Mouse (Mus musculus): ENCODE measurements around the gene Pstpip1. TPM values are rescaled to one million over a fixed set of nuclear protein-coding genes. Genes with fewer than 3 reads are reported as not detected.
A peak's percentile ranks its signal among the peaks of the same experiment; 100 is the strongest.

The Pstpip1 gene
- polyA plus RNA-seq, 1 experiment: 5.0 TPM

DNA sequence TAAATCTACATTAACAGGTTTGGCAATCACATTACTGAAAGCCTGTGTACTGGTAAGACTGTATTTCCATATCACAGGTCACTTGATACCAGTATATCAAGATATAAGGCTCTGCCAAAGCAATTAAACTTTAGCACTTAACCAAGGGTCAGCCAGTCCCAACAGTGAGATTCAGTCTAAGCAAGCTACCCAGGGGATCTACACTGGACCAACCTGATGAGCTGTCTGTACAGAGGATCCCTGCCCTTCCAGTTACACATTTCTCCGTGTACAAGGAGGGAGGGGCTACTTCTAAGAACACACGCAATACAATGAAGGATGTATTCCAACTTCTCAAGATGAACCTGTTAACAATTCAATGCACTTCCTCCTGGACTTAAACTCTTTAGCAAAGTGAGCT, 68.3 kb downstream of the Pstpip1 start:
- no peaks in the 10 kb centered on the region for H3K27me3 ChIP-seq (ENCODE audit: control insufficient read depth, insufficient read depth, low read length)
- 40% methylated on average over 2 of the region's 2 CpGs for WGBS

DNA sequence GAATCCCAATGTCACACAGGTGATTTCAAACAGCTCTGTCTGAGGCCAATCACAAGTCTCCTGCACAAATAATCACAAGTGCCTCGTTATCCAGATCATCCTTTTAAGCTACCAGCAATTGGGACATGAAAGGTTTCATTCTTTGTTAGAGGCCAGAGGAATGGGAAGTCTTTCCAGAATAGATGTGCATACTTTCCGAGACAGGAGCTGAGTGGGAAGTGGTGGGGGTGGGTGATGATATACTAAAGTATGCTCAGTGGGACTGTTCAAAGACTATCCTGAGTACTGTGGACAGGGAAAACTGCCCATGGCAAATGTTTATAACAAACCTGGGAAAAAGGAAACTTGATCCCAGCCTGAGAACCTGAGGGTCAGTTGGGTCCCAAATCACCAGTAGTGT, 69.7 kb downstream of the Pstpip1 start:
- Histone ChIP-seq H3K27me3 (ENCODE audit: control insufficient read depth, insufficient read depth, low read length) (no peaks in the 10 kb centered on the region), H3K4me3 (replicated peaks; ENCODE audit: insufficient read depth, low read depth, low read length) (no peak overlapping the region), H3K27ac (ENCODE audit: insufficient read depth, low read length) (no peak overlapping the region), H3K4me1 (ENCODE audit: control insufficient read depth, insufficient read depth, low read length) (no peaks in the 10 kb centered on the region; the same call in 1 of the 2 replicates)
- DNase-seq: no peak
- no peak for TF ChIP-seq POLR2A (IDR thresholded peaks at IDR 0.05; ENCODE audit: borderline replicate concordance, insufficient read depth, low read length)
- no peak for TF ChIP-seq CTCF (IDR thresholded peaks at IDR 0.05; ENCODE audit: borderline replicate concordance, insufficient read depth, low read depth, low read length)
- WGBS: 26% methylated on average over 2 of the region's 2 CpGs

More for the DNA sequence above, 68.3 kb downstream of the Pstpip1 start:
- TF ChIP-seq POLR2A (IDR thresholded peaks at IDR 0.05; ENCODE audit: borderline replicate concordance, insufficient read depth, low read length) (no peak), CTCF (IDR thresholded peaks at IDR 0.05; ENCODE audit: borderline replicate concordance, insufficient read depth, low read depth, low read length) (no peak)
- Histone ChIP-seq H3K4me1 (ENCODE audit: control insufficient read depth, insufficient read depth, low read length) (no peaks in the 10 kb centered on the region; the same call in 1 of the 2 replicates), H3K4me3 (replicated peaks; ENCODE audit: insufficient read depth, low read depth, low read length) (no peak overlapping the region), H3K27ac (ENCODE audit: insufficient read depth, low read length) (no peak overlapping the region)
- no peak for DNase-seq

DNA sequence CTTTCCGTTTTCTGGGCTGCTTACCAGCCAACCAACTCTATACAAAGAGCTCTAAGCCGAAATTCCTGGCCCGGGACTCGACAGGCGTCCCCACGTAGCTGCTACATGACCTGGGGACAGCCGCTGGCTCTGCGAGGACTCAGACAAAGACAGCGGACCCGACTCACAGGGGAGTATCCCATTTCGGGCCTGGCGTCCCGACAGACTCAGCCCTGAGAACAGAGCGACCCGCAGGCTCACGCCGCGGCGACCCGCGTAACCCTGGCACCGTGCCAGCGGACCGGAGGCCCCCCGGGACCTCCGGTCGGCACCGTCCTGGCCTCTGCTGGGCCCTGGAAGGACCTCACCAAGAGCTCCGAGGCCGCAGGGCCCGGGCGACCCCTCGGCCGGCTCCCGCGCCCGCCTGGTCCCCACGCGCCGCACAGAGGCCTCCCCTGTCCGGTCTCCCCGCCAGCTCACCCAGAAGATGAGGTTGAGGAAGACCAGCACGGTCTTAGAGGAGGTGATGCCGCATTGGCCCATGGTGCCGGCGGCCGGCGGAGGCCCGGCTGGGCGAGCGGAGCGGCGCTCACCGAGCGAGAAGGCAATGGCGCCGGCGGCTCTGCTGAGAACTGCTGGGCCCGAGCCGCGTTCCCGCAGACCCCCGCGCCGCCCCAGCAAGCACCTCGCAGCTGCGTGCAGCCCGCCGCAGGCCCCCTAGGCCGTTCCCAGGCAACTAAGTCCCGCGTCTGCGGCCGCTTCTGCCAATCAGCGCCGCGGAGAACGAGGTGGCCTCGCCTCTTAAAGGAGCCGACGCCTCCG, 70.8 kb downstream of the Pstpip1 start:
- under 1% methylated on average over 82 of the region's 82 CpGs for WGBS
- H3K27ac ChIP-seq (ENCODE audit: insufficient read depth, low read length): peak overlapping the region; percentile 78
- H3K4me3 ChIP-seq (replicated peaks; ENCODE audit: insufficient read depth, low read depth, low read length): peak overlapping the region; percentile 74
- no peaks in the 10 kb centered on the region; the same call in 1 of the 2 replicates for H3K4me1 ChIP-seq (ENCODE audit: control insufficient read depth, insufficient read depth, low read length)
- peak; percentile 91 to 92 for DNase-seq
- H3K27me3 ChIP-seq (ENCODE audit: control insufficient read depth, insufficient read depth, low read length): no peaks in the 10 kb centered on the region
- peak; percentile 57; the same call in 1 of the 2 replicates for TF ChIP-seq POLR2A (IDR thresholded peaks at IDR 0.05; ENCODE audit: borderline replicate concordance, insufficient read depth, low read length)
- no peak for TF ChIP-seq CTCF (IDR thresholded peaks at IDR 0.05; ENCODE audit: borderline replicate concordance, insufficient read depth, low read depth, low read length)

DNA sequence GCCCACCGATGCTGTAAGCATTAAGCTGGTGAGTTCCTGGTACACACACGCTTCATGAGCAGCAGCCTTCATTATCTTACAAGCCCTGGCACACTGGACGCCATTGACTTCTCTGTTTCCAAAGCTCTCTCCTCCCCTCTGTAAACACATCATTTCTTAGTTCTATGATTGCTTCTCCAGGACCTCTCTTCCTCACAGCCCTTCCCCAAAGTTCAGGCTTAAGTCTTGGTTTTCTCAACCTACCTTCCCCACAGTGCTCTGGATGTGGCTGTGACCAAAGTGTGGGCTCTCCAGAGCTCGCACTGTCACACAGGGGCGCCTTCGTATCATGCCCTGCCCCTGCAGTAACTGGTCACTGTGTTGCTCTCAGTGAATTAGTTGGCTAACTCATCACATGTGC, 75.6 kb downstream of the Pstpip1 start, which contains the start of gene Tspan3:
Gene Tspan3, minus strand, starts transcription at position 101 of the 400 bp plus-strand sequence.
- TF ChIP-seq CTCF (IDR thresholded peaks at IDR 0.05; ENCODE audit: borderline replicate concordance, insufficient read depth, low read depth, low read length): no peak
- TF ChIP-seq POLR2A (IDR thresholded peaks at IDR 0.05; ENCODE audit: borderline replicate concordance, insufficient read depth, low read length): no peak
- DNase-seq: no peak
- WGBS: 92% methylated on average over 6 of the region's 6 CpGs
- H3K4me1 ChIP-seq (ENCODE audit: control insufficient read depth, insufficient read depth, low read length): no peaks in the 10 kb centered on the region
- no peaks in the 10 kb centered on the region for H3K27me3 ChIP-seq (ENCODE audit: control insufficient read depth, insufficient read depth, low read length)
- no peak within 1 kb of the TSS for H3K4me3 ChIP-seq (replicated peaks; ENCODE audit: insufficient read depth, low read depth, low read length)
- H3K27ac ChIP-seq (ENCODE audit: insufficient read depth, low read length): no peak within 1 kb of the TSS

DNA sequence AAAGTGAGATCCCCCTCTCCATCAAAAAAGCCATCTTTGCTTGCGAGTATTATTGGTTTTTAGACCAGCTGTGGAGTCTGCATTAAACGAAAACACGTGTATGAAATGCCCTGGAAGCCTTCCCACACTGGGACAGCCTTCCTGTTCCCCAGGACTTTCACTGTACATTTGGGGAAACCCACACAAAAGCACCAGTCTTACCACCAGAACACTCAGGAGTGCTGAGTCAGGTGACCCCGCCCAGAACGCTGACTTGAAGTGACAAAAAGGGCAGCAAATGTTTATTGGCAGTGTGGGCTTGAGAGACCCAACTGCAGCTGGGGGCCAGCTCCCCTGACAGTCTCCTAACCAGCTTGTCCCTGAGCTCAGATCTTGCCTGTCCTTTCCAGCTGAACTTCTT, 76.4 kb downstream of the Pstpip1 start:
- TF ChIP-seq POLR2A (IDR thresholded peaks at IDR 0.05; ENCODE audit: borderline replicate concordance, insufficient read depth, low read length): no peak
- no peak for TF ChIP-seq CTCF (IDR thresholded peaks at IDR 0.05; ENCODE audit: borderline replicate concordance, insufficient read depth, low read depth, low read length)
- no peak overlapping the region for H3K4me3 ChIP-seq (replicated peaks; ENCODE audit: insufficient read depth, low read depth, low read length)
- no peak overlapping the region for H3K27ac ChIP-seq (ENCODE audit: insufficient read depth, low read length)
- no peaks in the 10 kb centered on the region for H3K4me1 ChIP-seq (ENCODE audit: control insufficient read depth, insufficient read depth, low read length)
- DNase-seq: no peak
- 62% methylated on average over 5 of the region's 5 CpGs for WGBS
- H3K27me3 ChIP-seq (ENCODE audit: control insufficient read depth, insufficient read depth, low read length): no peaks in the 10 kb centered on the region

DNA sequence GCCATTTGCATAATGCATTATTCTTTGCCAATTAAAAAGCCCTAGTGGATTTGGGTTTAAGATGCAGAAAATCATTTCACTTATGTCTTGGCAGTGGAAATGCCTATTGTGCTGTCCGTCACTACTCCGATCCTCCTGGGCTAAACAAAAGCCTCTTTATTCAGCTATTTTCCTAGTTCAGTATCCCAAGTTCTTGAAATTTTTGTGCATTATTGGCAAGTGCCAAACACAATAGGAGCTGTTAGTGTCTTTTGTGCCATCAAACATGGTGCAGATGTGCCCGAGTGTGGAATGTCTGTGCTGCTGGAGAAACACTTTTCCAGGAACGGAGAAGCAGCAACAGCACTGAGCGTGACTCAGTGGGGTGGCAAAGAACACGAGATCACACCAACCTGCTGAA, 77.9 kb downstream of the Pstpip1 start:
- no peak overlapping the region for H3K4me3 ChIP-seq (replicated peaks; ENCODE audit: insufficient read depth, low read depth, low read length)
- TF ChIP-seq CTCF (IDR thresholded peaks at IDR 0.05; ENCODE audit: borderline replicate concordance, insufficient read depth, low read depth, low read length): no peak
- TF ChIP-seq POLR2A (IDR thresholded peaks at IDR 0.05; ENCODE audit: borderline replicate concordance, insufficient read depth, low read length): no peak
- H3K27me3 ChIP-seq (ENCODE audit: control insufficient read depth, insufficient read depth, low read length): no peaks in the 10 kb centered on the region
- no peaks in the 10 kb centered on the region for H3K4me1 ChIP-seq (ENCODE audit: control insufficient read depth, insufficient read depth, low read length)
- 31% methylated on average over 6 of the region's 6 CpGs for WGBS
- no peak for DNase-seq
- no peak overlapping the region for H3K27ac ChIP-seq (ENCODE audit: insufficient read depth, low read length)

DNA sequence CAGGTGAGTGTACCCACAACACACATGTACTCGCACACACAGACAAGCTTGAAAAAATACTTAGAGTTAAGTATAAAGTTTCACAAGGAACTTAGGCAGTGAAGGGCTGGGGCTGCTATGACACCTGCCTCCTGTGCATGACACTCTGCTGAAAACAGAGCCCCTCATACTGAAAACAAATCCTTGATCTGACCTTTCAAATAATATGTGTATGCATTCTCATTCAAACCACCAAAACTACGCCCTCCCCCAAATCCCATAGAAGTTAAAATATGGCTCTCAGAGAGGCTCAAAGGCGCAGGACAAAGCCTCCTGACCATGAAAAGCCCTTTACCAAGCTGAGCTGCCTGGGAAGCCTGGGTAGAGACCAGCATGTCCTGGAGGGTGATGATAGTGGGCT, 85.6 kb downstream of the Pstpip1 start:
- no peak for DNase-seq
- Histone ChIP-seq H3K27ac (ENCODE audit: insufficient read depth, low read length) (no peak overlapping the region), H3K4me3 (replicated peaks; ENCODE audit: insufficient read depth, low read depth, low read length) (no peak overlapping the region), H3K4me1 (ENCODE audit: control insufficient read depth, insufficient read depth, low read length) (no peaks in the 10 kb centered on the region; the same call in 1 of the 2 replicates), H3K27me3 (ENCODE audit: control insufficient read depth, insufficient read depth, low read length) (no peaks in the 10 kb centered on the region)
- 96% methylated on average over 3 of the region's 3 CpGs for WGBS
- TF ChIP-seq CTCF (IDR thresholded peaks at IDR 0.05; ENCODE audit: borderline replicate concordance, insufficient read depth, low read depth, low read length) (no peak), POLR2A (IDR thresholded peaks at IDR 0.05; ENCODE audit: borderline replicate concordance, insufficient read depth, low read length) (no peak)

DNA sequence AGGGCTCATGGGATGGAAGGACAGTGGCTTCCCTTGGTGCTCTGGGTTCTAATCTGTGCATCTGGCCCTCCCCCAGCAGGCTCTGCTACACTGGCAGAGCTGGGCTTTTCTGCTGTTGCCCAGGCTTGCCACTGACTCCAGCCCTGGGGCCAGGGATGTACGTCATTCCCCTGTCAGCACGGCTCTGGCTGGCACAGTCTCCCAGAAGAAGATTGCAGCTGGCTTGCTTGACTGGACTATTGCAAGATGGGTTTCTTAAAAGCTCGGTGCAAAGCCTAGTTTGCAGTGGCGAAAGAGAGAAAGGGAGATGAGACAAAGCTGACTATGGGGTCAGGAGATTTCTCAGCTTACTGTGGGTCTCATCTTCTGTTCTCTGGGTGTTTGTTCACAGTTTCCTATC, 87.6 kb downstream of the Pstpip1 start:
- H3K27ac ChIP-seq (ENCODE audit: insufficient read depth, low read length): no peak overlapping the region
- H3K4me1 ChIP-seq (ENCODE audit: control insufficient read depth, insufficient read depth, low read length): no peaks in the 10 kb centered on the region; the same call in 1 of the 2 replicates
- no peaks in the 10 kb centered on the region for H3K27me3 ChIP-seq (ENCODE audit: control insufficient read depth, insufficient read depth, low read length)
- no peak overlapping the region for H3K4me3 ChIP-seq (replicated peaks; ENCODE audit: insufficient read depth, low read depth, low read length)
- TF ChIP-seq POLR2A (IDR thresholded peaks at IDR 0.05; ENCODE audit: borderline replicate concordance, insufficient read depth, low read length) (no peak), CTCF (IDR thresholded peaks at IDR 0.05; ENCODE audit: borderline replicate concordance, insufficient read depth, low read depth, low read length) (no peak)
- DNase-seq: no peak
- WGBS: 50% methylated on average over 4 of the region's 4 CpGs

Other genes with a start within 250 kb of the Pstpip1 start
- gene Scaper, start 151.8 kb upstream of the Pstpip1 start, polyA plus RNA-seq (2012; rRNA removed): 11.5 and 13.3 TPM in 2 replicates
- not detected in 2 replicates for gene 4930563M21Rik, start 79.4 kb upstream of the Pstpip1 start, polyA plus RNA-seq (2012; rRNA removed)
- gene Rcn2, start 48.1 kb upstream of the Pstpip1 start, polyA plus RNA-seq (2012; rRNA removed): 134 and 151 TPM in 2 replicates
- 515 and 542 TPM in 2 replicates for gene Tspan3, start 75.5 kb downstream of the Pstpip1 start, polyA plus RNA-seq (2012; rRNA removed)